Mouse (Mus musculus) liver, embryonic 15.5 days (tissue): ENCODE measurements around the gene Tgfb1. TPM values are rescaled to one million over a fixed set of nuclear protein-coding genes. Genes with fewer than 3 reads are reported as not detected.

Experiments used
- ATAC-seq: fragments of 200-750 bp; cut with Nextera tagmentation; 2 replicates; pipeline ENCODE4 v1.8.0; 2017; ENCODE audit warnings: moderate number of reproducible peaks, mild to moderate bottlenecking, moderate library complexity; ENCODE audit not compliant: insufficient read depth
- H3K27ac ChIP-seq: fragments of 300-500 bp; sonication (generic); replicated peaks from 2 replicates; pipeline ENCODE4 v1.5.1; 2015; ENCODE audit warnings: mild to moderate bottlenecking, inconsistent platforms
- H3K27me3 ChIP-seq: fragments of 300-500 bp; sonication (generic); 2 replicates; pipeline ENCODE4 v1.6.1; 2015; ENCODE audit warnings: mild to moderate bottlenecking, inconsistent platforms
- H3K36me3 ChIP-seq: fragments of 300-500 bp; sonication (generic); replicated peaks from 2 replicates; pipeline ENCODE4 v1.6.1; 2015; ENCODE audit warnings: moderate library complexity, mild to moderate bottlenecking, inconsistent platforms
- H3K4me1 ChIP-seq: fragments of 300-500 bp; sonication (generic); replicated peaks from 2 replicates; pipeline ENCODE4 v1.6.1; 2015; ENCODE audit warnings: inconsistent platforms
- H3K4me2 ChIP-seq: fragments of 300-500 bp; sonication (generic); 2 replicates; pipeline ENCODE4 v1.6.1; 2015; ENCODE audit warnings: moderate library complexity, mild to moderate bottlenecking, inconsistent platforms
- H3K4me3 ChIP-seq: fragments of 300-500 bp; sonication (generic); replicated peaks from 2 replicates; pipeline ENCODE4 v1.5.1; 2015; ENCODE audit warnings: mild to moderate bottlenecking, inconsistent platforms
- H3K9ac ChIP-seq: fragments of 300-500 bp; sonication (generic); 2 replicates; pipeline ENCODE4 v1.6.1; 2015; ENCODE audit warnings: moderate library complexity, mild to moderate bottlenecking, inconsistent platforms
- H3K9me3 ChIP-seq: fragments of 300-500 bp; sonication (generic); replicated peaks from 2 replicates; pipeline ENCODE4 v1.6.1; 2016; ENCODE audit warnings: inconsistent platforms
- WGBS: fragments of 180-500 bp; shearing (Covaris S2); methylation state at CpG from one replicate; pipeline ENCODE4 v1.1.7; 2015; ENCODE audit warnings: mixed read lengths; ENCODE audit not compliant: insufficient replicate concordance; 5-methylcytosine and 5-hydroxymethylcytosine counted together
- polyA plus RNA-seq: library from polyadenylated mRNA; unstranded; fragments of >200 nt; fragmentation: Nextera tagmentation; extraction: Ambion mirVana; gene quantifications from 2 replicates; pipeline ENCODE4 v1.2.1, GENCODE M21; 2015

The Tgfb1 gene
- polyA plus RNA-seq, 1 experiment from 2014 or later: 5.0 TPM

DNA sequence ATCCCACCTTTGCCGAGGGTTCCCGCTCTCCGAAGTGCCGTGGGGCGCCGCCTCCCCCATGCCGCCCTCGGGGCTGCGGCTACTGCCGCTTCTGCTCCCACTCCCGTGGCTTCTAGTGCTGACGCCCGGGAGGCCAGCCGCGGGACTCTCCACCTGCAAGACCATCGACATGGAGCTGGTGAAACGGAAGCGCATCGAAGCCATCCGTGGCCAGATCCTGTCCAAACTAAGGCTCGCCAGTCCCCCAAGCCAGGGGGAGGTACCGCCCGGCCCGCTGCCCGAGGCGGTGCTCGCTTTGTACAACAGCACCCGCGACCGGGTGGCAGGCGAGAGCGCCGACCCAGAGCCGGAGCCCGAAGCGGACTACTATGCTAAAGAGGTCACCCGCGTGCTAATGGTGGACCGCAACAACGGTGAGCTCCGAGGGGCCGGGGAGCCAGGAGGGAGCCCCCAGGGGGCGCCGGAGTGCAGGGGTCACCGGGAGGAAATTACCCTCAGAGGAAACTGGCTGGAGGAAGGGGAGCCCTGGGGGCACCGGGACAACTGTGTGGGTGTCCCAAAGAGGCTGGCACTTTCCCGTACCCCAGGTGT lies 1.1 kb downstream of the Tgfb1 start:
- H3K4me2 ChIP-seq: peak overlapping the region; percentile 92
- no peaks in the 10 kb centered on the region for H3K9me3 ChIP-seq
- peak overlapping the region; percentile 72 for H3K4me3 ChIP-seq
- peaks cover 96% of the 10 kb centered on the region for H3K4me1 ChIP-seq
- H3K9ac ChIP-seq: peak overlapping the region; percentile 88
- H3K27ac ChIP-seq: peak overlapping the region; percentile 91
- H3K27me3 ChIP-seq: no peaks in the 10 kb centered on the region
- WGBS: under 1% methylated on average over 46 of the region's 47 CpGs
- ATAC-seq: no peak
- H3K36me3 ChIP-seq: peaks cover 12% of the 10 kb centered on the region

DNA sequence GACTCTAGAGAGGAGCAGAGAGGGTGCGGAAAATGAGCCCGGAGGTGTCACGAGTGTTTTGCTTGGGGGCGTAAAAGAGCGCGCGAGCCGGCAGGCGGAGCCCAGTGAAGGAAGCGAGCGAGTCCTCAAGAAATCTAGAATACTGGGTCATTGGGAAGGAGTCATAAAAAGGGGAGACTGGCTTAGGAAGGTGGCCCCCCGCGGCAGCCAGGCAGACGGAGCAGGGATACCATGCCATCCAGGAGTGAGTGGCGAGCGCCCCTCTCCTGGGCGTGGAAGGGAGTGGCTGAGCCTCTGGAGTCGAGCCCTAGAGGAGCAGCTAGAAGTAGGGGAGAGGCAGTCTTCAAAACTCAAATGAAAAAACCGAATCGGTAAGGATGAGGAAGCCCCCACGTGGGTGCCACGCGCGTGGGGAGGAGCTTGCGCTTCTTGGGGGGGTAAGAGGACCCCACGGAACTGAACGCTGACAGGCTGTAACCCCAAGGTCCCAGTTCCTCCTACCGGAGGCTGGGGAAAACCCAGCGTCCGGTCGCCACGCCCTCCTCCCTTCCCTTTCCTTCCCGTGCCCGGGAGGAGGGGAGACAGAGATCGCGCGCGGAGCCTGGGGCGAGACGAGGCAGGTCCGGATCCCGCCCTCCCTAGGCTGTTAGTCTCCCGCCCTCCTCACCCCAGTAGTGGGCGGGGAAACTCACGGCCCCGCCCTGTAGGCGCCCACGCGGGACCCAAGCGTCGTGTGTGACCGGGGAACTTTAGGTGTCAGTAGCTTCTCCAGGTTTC lies 2.2 kb downstream of the Tgfb1 start:
- ATAC-seq: peak; percentile 80
- H3K27ac ChIP-seq: peak overlapping the region; percentile 91

DNA sequence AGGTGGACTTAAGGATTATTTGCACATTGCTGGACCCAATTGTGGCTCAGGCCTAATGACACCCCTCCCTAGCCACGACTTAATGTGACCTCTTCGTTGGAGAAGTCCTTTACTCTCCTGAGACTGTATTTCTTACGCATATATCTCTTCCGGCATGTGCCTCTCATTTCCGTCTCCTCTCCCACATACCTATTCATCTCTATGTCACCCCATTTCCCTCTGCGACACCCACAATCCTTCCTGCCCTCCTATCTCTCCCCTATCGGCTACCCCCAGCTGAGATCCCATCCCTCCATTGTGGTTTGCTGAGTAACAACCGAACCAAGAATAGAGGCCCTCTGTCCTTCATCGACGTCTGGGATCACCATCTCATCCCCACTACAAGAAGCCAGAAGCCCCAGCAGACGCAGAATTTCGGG lies 2.8 kb downstream of the Tgfb1 start:
- Histone ChIP-seq H3K9me3 (no peaks in the 10 kb centered on the region), H3K4me2 (peak overlapping the region; percentile 92), H3K27me3 (no peaks in the 10 kb centered on the region), H3K4me3 (peak overlapping the region; percentile 72), H3K36me3 (peaks cover 28% of the 10 kb centered on the region), H3K9ac (peak overlapping the region; percentile 88), H3K27ac (peak overlapping the region; percentile 91), H3K4me1 (peaks cover 79% of the 10 kb centered on the region)
- ATAC-seq: peak; percentile 35
- 3% methylated on average over 12 of the region's 12 CpGs for WGBS

More for the DNA sequence above, 2.2 kb downstream of the Tgfb1 start:
- Histone ChIP-seq H3K36me3 (peaks cover 22% of the 10 kb centered on the region), H3K27me3 (no peaks in the 10 kb centered on the region), H3K4me1 (peaks cover 85% of the 10 kb centered on the region), H3K4me2 (peak overlapping the region; percentile 92), H3K9ac (peak overlapping the region; percentile 88), H3K9me3 (no peaks in the 10 kb centered on the region), H3K4me3 (peak overlapping the region; percentile 72)
- WGBS: under 1% methylated on average over 51 of the region's 52 CpGs

DNA sequence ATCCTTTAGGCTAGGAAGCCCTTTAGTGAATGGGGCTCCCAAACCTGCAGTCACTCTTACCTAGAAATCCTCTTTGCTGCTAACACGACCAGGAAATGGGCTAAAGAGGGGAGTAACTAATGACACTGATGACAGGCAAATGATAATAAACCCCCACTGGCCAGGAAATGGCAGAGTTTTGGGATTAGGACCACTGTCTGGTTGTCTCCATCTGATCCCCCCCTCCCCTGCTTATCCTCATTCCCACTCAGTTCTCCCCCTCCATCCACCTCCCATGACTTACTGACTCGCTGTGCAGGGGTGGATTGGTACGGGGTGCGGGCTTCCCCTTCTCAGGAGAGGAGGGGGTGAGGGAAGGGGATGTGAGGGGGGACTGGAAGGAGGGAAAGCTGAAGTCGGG lies 3.2 kb downstream of the Tgfb1 start:
- Histone ChIP-seq H3K36me3 (peaks cover 33% of the 10 kb centered on the region), H3K9ac (peak overlapping the region; percentile 88), H3K4me2 (peak overlapping the region; percentile 92), H3K4me1 (peaks cover 74% of the 10 kb centered on the region), H3K4me3 (peak overlapping the region; percentile 72), H3K9me3 (no peaks in the 10 kb centered on the region), H3K27me3 (no peaks in the 10 kb centered on the region), H3K27ac (peak overlapping the region; percentile 91)
- 21% methylated on average over 5 of the region's 5 CpGs for WGBS
- no peak for ATAC-seq

DNA sequence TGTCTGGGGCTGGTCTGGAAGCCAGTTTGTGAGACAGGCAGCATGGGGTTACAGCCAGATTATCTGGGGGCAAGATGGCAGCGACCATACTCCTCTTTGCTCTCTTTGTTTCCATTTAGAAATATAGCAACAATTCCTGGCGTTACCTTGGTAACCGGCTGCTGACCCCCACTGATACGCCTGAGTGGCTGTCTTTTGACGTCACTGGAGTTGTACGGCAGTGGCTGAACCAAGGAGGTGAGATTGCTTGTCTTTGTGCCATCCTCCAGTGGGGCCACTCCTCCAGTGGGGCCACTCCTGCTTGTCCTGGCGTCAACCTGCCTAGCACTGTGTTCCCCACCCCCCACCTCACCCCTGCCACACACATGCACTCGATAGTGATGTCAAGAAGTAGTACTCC lies 7.3 kb downstream of the Tgfb1 start:
- H3K9me3 ChIP-seq: no peaks in the 10 kb centered on the region
- H3K4me1 ChIP-seq: peaks cover 35% of the 10 kb centered on the region
- H3K4me2 ChIP-seq: no peak overlapping the region
- 73% methylated on average over 8 of the region's 8 CpGs for WGBS
- ATAC-seq: no peak
- no peak overlapping the region for H3K9ac ChIP-seq
- H3K36me3 ChIP-seq: peaks cover 69% of the 10 kb centered on the region
- no peaks in the 10 kb centered on the region for H3K27me3 ChIP-seq
- no peak overlapping the region for H3K27ac ChIP-seq
- H3K4me3 ChIP-seq: no peak overlapping the region

DNA sequence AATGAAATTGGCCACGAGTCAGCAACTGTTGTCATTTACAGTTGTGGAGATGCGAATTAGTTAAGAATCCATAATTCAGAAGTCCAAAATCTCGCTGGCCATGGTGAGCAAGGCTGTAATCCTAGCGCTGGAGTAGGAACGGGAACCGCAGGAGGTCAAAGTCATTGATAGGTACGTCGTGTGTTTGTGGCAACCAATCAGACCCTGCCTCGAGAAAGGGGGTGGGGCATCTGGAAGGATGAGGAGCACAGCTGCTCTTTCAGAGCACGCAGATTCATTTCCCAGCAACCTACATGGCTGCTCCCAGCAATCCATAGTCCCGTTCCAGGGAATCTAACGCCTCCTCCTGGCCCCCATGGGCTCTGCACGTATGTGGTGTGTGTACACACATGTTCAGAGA lies 13.0 kb downstream of the Tgfb1 start:
- Histone ChIP-seq H3K36me3 (peaks cover 88% of the 10 kb centered on the region), H3K4me3 (no peak overlapping the region), H3K4me2 (no peak overlapping the region), H3K27ac (no peak overlapping the region), H3K9ac (no peak overlapping the region), H3K9me3 (no peaks in the 10 kb centered on the region; the same call in 1 of the 2 replicates), H3K27me3 (no peaks in the 10 kb centered on the region), H3K4me1 (peaks cover 17% of the 10 kb centered on the region)
- ATAC-seq: no peak
- 78% methylated on average over 13 of the region's 13 CpGs for WGBS

DNA sequence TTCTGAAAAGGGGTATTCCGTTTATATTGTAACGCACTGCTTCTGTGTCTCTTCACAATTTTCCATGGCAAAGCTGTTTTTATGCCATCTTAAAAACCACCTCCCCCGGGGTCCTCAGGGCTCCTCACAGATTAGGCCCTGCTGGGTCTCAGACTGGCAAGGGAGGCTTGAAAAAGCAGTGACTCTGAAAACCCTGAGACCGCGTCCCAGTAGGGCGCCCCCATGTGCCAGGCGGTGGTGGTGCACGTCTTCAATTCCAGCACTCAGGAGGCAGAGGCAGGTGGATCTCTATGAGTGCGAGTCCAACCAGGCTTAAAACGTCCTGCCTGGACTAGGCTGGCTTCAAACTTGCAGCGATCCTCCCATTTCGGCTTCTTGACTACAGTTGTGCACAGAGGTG lies 13.9 kb downstream of the Tgfb1 start:
- 84% methylated on average over 12 of the region's 12 CpGs for WGBS
- H3K9ac ChIP-seq: no peak overlapping the region
- H3K27ac ChIP-seq: no peak overlapping the region
- H3K4me3 ChIP-seq: no peak overlapping the region
- H3K4me2 ChIP-seq: no peak overlapping the region
- no peak for ATAC-seq
- no peaks in the 10 kb centered on the region; the same call in 1 of the 2 replicates for H3K9me3 ChIP-seq
- no peaks in the 10 kb centered on the region for H3K27me3 ChIP-seq
- H3K4me1 ChIP-seq: peaks cover 26% of the 10 kb centered on the region
- H3K36me3 ChIP-seq: peaks cover 87% of the 10 kb centered on the region

DNA sequence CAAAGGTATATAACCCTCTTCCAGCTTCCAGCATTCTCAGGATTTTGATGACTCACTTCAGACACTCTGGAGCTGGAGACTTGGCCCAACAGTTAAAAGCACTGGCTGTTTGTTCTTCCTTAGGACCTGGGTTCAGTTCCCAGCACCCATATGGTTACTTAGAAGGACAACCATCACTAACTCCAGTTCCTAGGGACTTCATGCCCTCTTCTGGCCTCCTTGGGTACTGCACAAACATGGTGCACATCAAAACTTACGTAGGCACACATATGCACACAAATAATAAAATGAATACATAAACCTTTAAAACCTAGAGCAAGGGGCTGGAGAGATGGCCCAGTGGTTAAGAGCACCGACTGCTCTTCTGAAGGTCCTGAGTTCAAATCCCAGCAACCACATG lies 15.5 kb downstream of the Tgfb1 start:
- peaks cover 81% of the 10 kb centered on the region for H3K36me3 ChIP-seq
- no peak overlapping the region for H3K4me2 ChIP-seq
- H3K27ac ChIP-seq: no peak overlapping the region
- no peak for ATAC-seq
- WGBS: 74% methylated on average over 2 of the region's 2 CpGs
- H3K4me1 ChIP-seq: peaks cover 42% of the 10 kb centered on the region
- H3K9me3 ChIP-seq: no peaks in the 10 kb centered on the region; the same call in 1 of the 2 replicates
- H3K4me3 ChIP-seq: no peak overlapping the region
- no peak overlapping the region for H3K9ac ChIP-seq
- no peaks in the 10 kb centered on the region for H3K27me3 ChIP-seq

DNA sequence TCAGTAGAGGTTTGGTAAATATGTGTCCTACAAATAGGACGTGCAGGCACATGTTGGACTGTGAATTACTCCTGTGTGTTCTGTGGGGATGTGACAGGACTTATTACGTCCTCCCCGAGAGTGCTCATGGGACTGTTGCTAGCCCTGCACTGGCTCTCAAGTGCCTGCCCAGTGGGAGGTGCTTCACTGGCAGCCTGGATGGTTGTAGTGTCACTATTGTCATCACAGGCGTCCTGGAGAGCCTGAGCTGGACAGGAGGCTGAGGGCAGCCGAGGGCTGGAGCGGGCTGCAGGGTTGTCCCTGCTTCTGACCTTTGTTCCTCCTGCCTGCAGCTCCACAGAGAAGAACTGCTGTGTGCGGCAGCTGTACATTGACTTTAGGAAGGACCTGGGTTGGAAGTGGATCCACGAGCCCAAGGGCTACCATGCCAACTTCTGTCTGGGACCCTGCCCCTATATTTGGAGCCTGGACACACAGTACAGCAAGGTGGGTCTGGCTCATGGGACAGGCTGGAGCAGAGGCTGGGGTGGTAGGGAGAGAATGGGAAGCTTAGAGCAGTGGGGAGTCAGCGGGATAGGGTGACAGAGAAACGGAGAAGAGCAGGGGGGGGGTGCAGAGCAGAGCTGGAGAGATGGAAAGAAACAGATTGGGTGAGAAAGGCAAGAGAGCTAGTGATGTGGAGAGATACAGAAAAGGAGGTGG lies 17.1 kb downstream of the Tgfb1 start:
- Histone ChIP-seq H3K4me1 (peaks cover 49% of the 10 kb centered on the region), H3K9me3 (no peaks in the 10 kb centered on the region; the same call in 1 of the 2 replicates), H3K36me3 (peaks cover 67% of the 10 kb centered on the region), H3K9ac (no peak overlapping the region), H3K27me3 (no peaks in the 10 kb centered on the region), H3K4me3 (0 out of 2 replicates have a peak overlapping the region, but pooled peaks have one; percentile 8), H3K4me2 (peak overlapping the region; percentile 51), H3K27ac (no peak overlapping the region; the same call in 1 of the 2 replicates)
- 59% methylated on average over 10 of the region's 10 CpGs for WGBS
- peak; percentile 43 for ATAC-seq

DNA sequence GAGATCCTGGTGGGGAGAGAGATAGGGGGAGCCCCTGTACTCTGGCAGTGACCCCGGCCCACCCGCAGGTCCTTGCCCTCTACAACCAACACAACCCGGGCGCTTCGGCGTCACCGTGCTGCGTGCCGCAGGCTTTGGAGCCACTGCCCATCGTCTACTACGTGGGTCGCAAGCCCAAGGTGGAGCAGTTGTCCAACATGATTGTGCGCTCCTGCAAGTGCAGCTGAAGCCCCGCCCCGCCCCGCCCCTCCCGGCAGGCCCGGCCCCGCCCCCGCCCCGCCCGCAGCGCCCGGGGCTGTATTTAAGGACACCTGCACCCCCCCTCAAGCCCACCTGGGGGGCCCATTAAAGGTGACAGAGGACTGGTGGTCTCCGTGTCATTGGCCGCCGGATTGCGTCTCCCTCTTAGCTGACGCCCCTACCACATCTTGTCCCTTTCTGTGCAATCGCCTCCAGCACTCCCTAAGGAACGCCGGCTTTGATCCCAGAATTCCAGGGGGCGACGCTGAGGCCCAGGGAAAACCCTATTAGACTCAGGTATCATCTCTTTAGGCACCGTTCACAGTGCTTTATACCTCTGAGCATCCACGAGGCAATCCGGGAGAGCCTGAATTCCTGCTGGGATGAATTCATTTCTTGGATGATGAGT lies 18.0 kb downstream of the Tgfb1 start:
- no peak for ATAC-seq

More for the DNA sequence above, 18.0 kb downstream of the Tgfb1 start:
- 59% methylated on average over 31 of the region's 37 CpGs for whole genome bisulfite sequencing
- Histone ChIP-seq H3K9me3 (no peaks in the 10 kb centered on the region; the same call in 1 of the 2 replicates), H3K27ac (no peak overlapping the region), H3K36me3 (peaks cover 58% of the 10 kb centered on the region), H3K9ac (no peak overlapping the region), H3K4me3 (no peak overlapping the region), H3K4me2 (peak overlapping the region; percentile 51), H3K4me1 (peaks cover 54% of the 10 kb centered on the region), H3K27me3 (no peaks in the 10 kb centered on the region)
